21 mouse cellular contexts compared by ENCODE assay signal in genomic region chr5:40929127-40929526, GRCm38 (mm10).
DNase-seq lines count a peak whose midpoint lies in the region; ATAC-seq lines count a peak whose summit lies in the region.
"Had no signal": no experiment of that assay in that cellular context is flagged by ENCODE, and none has a peak within 500 bp of the region (broad histone marks: within the 10 kb centered on the region; RNA-seq: fewer than 3 reads in every experiment).

No protein-coding gene starts in this region.

- ATAC-seq in frontal cortex, adult (ENCODE audit: low TSS enrichment), result peak; percentile 92
- ATAC-seq: forebrain, postnatal 0 days; intestine, postnatal 0 days; liver, embryonic 12.5 days; liver, postnatal 0 days; Patski had no signal

- no peak for DNase-seq in frontal cortex, postnatal 25 days (ENCODE audit: low spot score in 2 of 2)
- DNase-seq in left cerebral cortex, adult 18-20 months (ENCODE audit: low spot score in 2 of 2), result peak; percentile 6 to 31
- no peak for DNase-seq in left cerebral cortex, postnatal 4 days
- peak; percentile 78 for DNase-seq in brain, adult 2 months (ENCODE audit: low read depth, low spot score)
- peak; percentile 19 to 27 for DNase-seq in right cerebral cortex, postnatal 10 days (ENCODE audit: low spot score in 2 of 2)
- no peak for DNase-seq in adrenal gland, postnatal 10 days
- DNase-seq: adrenal gland, postnatal 14 days; cerebellum, adult 11-12 months; cerebellum, postnatal 14 days; forebrain, postnatal 0 days; gastrocnemius, adult 2 months; heart, postnatal 10 days; kidney, adult 9 months; kidney, postnatal 10 days; liver, postnatal 0 days; lung, postnatal 36 days; thymus, postnatal 4 days had no signal

- intact Hi-C loops in left cerebral cortex, postnatal 4 days (cut with DNase I), result no loop called here

Comparison
In these comparisons a context has a peak if more than half of its experiments do, and no peak if none do; other contexts are left out.
1. DNase-seq: peak in left cerebral cortex, adult 18-20 months (2 of 2), brain, adult 2 months (single experiment) and right cerebral cortex, postnatal 10 days (2 of 2); none in frontal cortex, postnatal 25 days (0 of 2), left cerebral cortex, postnatal 4 days (single experiment) and adrenal gland, postnatal 10 days (single experiment).